In the genomic region with DNA sequence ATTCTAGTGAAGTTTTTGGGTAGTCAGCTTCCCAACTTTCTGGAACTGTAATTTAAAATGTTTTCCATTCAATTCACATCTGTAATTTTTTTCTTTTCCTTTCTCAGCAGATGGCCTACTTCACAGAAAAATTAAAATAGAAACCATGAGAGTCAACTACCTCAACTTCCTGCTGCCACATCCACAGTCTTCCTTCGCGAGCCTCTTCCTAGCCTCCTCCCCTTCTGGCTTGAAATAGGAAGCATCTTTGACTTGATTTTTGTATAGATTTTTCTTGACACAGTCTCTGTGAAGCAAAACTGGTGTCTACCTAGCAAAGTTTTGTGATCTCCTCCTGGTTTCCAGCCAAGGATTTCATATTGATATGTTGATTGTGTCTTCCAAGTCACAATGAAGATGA, we compare ENCODE assay signal across 28 mouse cellular contexts.
DNase-seq lines count a peak whose midpoint lies in the region; ATAC-seq lines count a peak whose summit lies in the region.
"Had no signal": no experiment of that assay in that cellular context is flagged by ENCODE, and none has a peak within 500 bp of the region (broad histone marks: within the 10 kb centered on the region; RNA-seq: fewer than 3 reads in every experiment).

No protein-coding gene starts in this region.

- H3K27ac ChIP-seq in embryonic facial prominence, embryonic 14.5 days (replicated peaks; ENCODE audit: low read depth, low read length): 0 out of 2 replicates have a peak overlapping the region, but pooled peaks have one; percentile 39
- no peak overlapping the region for H3K27ac ChIP-seq in embryonic facial prominence, embryonic 10.5 days (replicated peaks)
- H3K27ac ChIP-seq in limb, embryonic 15.5 days: peak overlapping the region; percentile 50; the same call in 1 of the 2 replicates
- H3K27ac ChIP-seq in limb, embryonic 10.5 days: no peak overlapping the region
- H3K27ac ChIP-seq: forebrain, embryonic 13.5 days; forebrain, embryonic 15.5 days had no signal

- no peak for DNase-seq in embryonic facial prominence, embryonic 14.5 days (ENCODE audit: low spot score)
- no peak for DNase-seq in embryonic facial prominence, embryonic 10.5 days (ENCODE audit: low spot score)
- peak; percentile 80 for DNase-seq in heart, adult 11 months
- no peak for DNase-seq in heart, postnatal 14 days
- DNase-seq in limb, embryonic 10.5 days (ENCODE audit: low spot score): no peak
- no peak for DNase-seq in testis, postnatal 10 days (ENCODE audit: low spot score)
- DNase-seq: adrenal gland, adult 8-10 months; adrenal gland, postnatal 14 days; adrenal gland, postnatal 36 days; B cell, adult 2 months; cerebellum, adult 11 months; cerebellum, adult 18-20 months; cerebellum, adult 8-10 months; cerebellum, adult 9-11 months; cerebellum, postnatal 14 days; cerebellum, postnatal 36 days; embryo, embryonic 11 days; forebrain, postnatal 0 days had no signal

- 78% methylated on average over 2 of the region's 2 CpGs for WGBS in embryonic facial prominence, embryonic 14.5 days
- 86% methylated on average over 2 of the region's 2 CpGs for WGBS in embryonic facial prominence, embryonic 10.5 days
- WGBS in limb, embryonic 15.5 days: 78% methylated on average over 2 of the region's 2 CpGs
- WGBS in limb, embryonic 10.5 days: 86% methylated on average over 2 of the region's 2 CpGs

- H3K9ac ChIP-seq in embryonic facial prominence, embryonic 14.5 days (ENCODE audit: low read depth, low read length): no peak overlapping the region
- H3K9ac ChIP-seq in limb, embryonic 15.5 days: no peak overlapping the region
- H3K9ac ChIP-seq: embryonic facial prominence, embryonic 12.5 days; embryonic facial prominence, embryonic 15.5 days; forebrain, embryonic 13.5 days; forebrain, embryonic 15.5 days; forebrain, postnatal 0 days had no signal

- peaks cover 3% of the 10 kb centered on the region; the same call in 1 of the 2 replicates for H3K4me1 ChIP-seq in embryonic facial prominence, embryonic 14.5 days (ENCODE audit: control insufficient read depth, insufficient read depth, low read length)
- H3K4me1 ChIP-seq in embryonic facial prominence, embryonic 10.5 days: peaks cover 8% of the 10 kb centered on the region
- peaks cover 5% of the 10 kb centered on the region; the same call in 1 of the 2 replicates for H3K4me1 ChIP-seq in limb, embryonic 15.5 days
- H3K4me1 ChIP-seq in limb, embryonic 10.5 days: no peaks in the 10 kb centered on the region
- H3K4me1 ChIP-seq: embryonic facial prominence, embryonic 15.5 days had no signal

- H3K27me3 ChIP-seq in embryonic facial prominence, embryonic 14.5 days (replicated peaks; ENCODE audit: control insufficient read depth, insufficient read depth, low read length): no peaks in the 10 kb centered on the region
- no peaks in the 10 kb centered on the region for H3K27me3 ChIP-seq in embryonic facial prominence, embryonic 10.5 days (replicated peaks; ENCODE audit: low read depth, poor library complexity, severe bottlenecking)
- H3K27me3 ChIP-seq in limb, embryonic 15.5 days: no peaks in the 10 kb centered on the region
- no peaks in the 10 kb centered on the region for H3K27me3 ChIP-seq in limb, embryonic 10.5 days (ENCODE audit: low read depth, poor library complexity, severe bottlenecking)
- H3K27me3 ChIP-seq: CH12.LX; embryonic facial prominence, embryonic 12.5 days; embryonic facial prominence, embryonic 15.5 days; forebrain, embryonic 13.5 days; forebrain, embryonic 15.5 days; Patski had no signal

- H3K9me3 ChIP-seq in embryonic facial prominence, embryonic 14.5 days (ENCODE audit: control insufficient read depth, low read length): no peaks in the 10 kb centered on the region
- H3K9me3 ChIP-seq in embryonic facial prominence, embryonic 10.5 days: no peaks in the 10 kb centered on the region
- H3K9me3 ChIP-seq in limb, embryonic 15.5 days: no peaks in the 10 kb centered on the region
- H3K9me3 ChIP-seq in limb, embryonic 10.5 days (replicated peaks): no peaks in the 10 kb centered on the region
- H3K9me3 ChIP-seq: embryonic facial prominence, embryonic 12.5 days; embryonic facial prominence, embryonic 15.5 days; forebrain, embryonic 13.5 days; forebrain, embryonic 15.5 days; G1E had no signal

- no peaks in the 10 kb centered on the region for H3K36me3 ChIP-seq in embryonic facial prominence, embryonic 14.5 days (ENCODE audit: control insufficient read depth, insufficient read depth, low read length)
- H3K36me3 ChIP-seq in embryonic facial prominence, embryonic 10.5 days (replicated peaks): no peaks in the 10 kb centered on the region
- H3K36me3 ChIP-seq in limb, embryonic 15.5 days: no peaks in the 10 kb centered on the region
- H3K36me3 ChIP-seq in limb, embryonic 10.5 days: no peaks in the 10 kb centered on the region
- H3K36me3 ChIP-seq: embryonic facial prominence, embryonic 12.5 days; embryonic facial prominence, embryonic 15.5 days; forebrain, embryonic 15.5 days; G1E had no signal

- intact Hi-C loops in heart, postnatal 14 days (cut with DNase I): loop anchor here (10.0 kb wide), 2 partner anchors 75 to 725 kb away; no protein-coding TSS in a partner anchor

- ATAC-seq in embryonic facial prominence, embryonic 14.5 days (ENCODE audit: low read depth): no peak
- no peak for ATAC-seq in limb, embryonic 15.5 days (ENCODE audit: insufficient number of reproducible peaks, low FRiP score, low TSS enrichment, low read depth)
- ATAC-seq: activated CD4-positive, CD25-positive, alpha-beta regulatory T cell, adult 4 months; CD4-positive, CD25-positive, alpha-beta regulatory T cell, adult 4 months; forebrain, embryonic 13.5 days; forebrain, embryonic 15.5 days; forebrain, postnatal 0 days; Patski had no signal

- no peak overlapping the region for H3K4me3 ChIP-seq in embryonic facial prominence, embryonic 14.5 days (ENCODE audit: low read depth, low read length)
- no peak overlapping the region for H3K4me3 ChIP-seq in embryonic facial prominence, embryonic 10.5 days
- no peak overlapping the region for H3K4me3 ChIP-seq in limb, embryonic 15.5 days
- H3K4me3 ChIP-seq in limb, embryonic 10.5 days: no peak overlapping the region
- H3K4me3 ChIP-seq: embryonic facial prominence, embryonic 12.5 days; embryonic facial prominence, embryonic 15.5 days; forebrain, embryonic 13.5 days; forebrain, embryonic 15.5 days had no signal

- no peak overlapping the region for H3K4me2 ChIP-seq in embryonic facial prominence, embryonic 14.5 days (ENCODE audit: low read depth, low read length)
- H3K4me2 ChIP-seq in limb, embryonic 15.5 days: no peak overlapping the region
- H3K4me2 ChIP-seq: embryonic facial prominence, embryonic 12.5 days; embryonic facial prominence, embryonic 15.5 days; forebrain, embryonic 13.5 days; forebrain, embryonic 15.5 days had no signal

Comparison
In these comparisons a context has a peak if more than half of its experiments do, and no peak if none do; other contexts are left out.
1. H3K27ac ChIP-seq: peak in embryonic facial prominence, embryonic 14.5 days (single experiment) and limb, embryonic 15.5 days (single experiment); none in embryonic facial prominence, embryonic 10.5 days (single experiment) and limb, embryonic 10.5 days (single experiment).